Mouse (Mus musculus): ENCODE results near the gene Ucma.

Ucma gene

GRCm38 (mm10) chr2:4975807-4976206 lies at the start of gene Ucma:
Gene Ucma (plus strand): TSS chr2:4976122.
- no peak for DNase-seq

DNA sequence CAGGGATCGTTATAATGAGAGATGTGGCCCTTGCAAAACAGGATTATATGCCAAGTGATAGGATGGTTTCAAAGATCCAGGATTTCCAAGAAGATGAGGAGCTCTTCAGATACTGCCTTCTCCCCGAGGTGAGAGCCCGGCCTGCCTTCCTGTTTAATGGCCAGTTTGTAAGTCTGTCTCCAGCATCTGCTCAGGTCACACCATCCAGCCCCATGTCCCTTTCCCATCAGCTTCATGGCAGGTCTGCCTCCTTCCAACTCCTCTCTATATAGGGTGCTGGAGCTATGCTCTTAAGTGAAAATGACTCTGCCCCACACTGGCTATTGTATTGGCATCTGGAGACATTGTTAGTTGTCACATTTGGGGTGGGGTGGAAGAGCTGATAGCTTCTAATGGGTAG lies 48.5 kb upstream of the Ucma start:
- DNase-seq = no peak

GRCm38 (mm10) chr2:4929230-4929629 lies 46.7 kb upstream of the Ucma start:
- DNase-seq = no peak

DNA sequence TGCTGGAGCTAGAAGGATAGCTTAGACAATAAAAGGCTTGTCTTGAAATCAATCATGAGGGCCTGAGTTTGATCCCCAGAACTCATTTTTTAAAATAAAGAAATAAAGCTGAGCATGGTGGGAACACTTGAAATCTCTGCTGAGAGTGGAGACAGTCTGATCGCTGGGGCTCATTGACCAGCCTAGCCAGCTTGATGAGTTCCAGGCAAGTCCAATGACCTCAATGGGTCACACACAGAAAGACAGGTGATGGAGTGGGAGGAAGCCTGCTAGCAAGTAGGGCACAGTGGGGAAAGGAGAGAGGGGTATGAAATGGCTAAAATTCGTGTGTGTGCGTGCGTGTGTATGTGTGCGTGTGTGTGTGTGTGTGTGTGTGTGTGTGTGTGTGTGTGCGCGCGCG lies 41.4 kb upstream of the Ucma start:
- DNase-seq = no peak

GRCm38 (mm10) chr2:4937931-4938330 lies 38.0 kb upstream of the Ucma start:
- DNase-seq = no peak

DNA sequence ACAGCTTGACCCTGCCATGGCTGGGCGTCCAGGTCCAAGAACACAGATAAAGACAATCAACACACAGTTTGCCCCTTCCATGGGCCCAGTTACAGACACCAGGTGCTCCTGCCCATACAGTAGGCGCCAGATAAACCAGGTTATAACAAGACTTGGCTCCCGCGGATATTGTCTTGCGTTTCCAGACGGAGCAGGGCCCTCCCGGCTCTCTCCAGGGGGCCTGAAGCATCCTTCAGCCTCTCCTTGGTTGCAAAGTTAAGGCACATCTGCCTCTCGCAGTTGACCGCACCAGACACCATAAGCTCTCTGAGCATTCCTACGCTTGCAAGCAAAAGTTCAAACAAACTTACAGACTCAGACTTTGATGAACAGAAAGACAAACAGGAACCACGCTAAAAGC lies 35.1 kb upstream of the Ucma start:
- no peak for DNase-seq

DNA sequence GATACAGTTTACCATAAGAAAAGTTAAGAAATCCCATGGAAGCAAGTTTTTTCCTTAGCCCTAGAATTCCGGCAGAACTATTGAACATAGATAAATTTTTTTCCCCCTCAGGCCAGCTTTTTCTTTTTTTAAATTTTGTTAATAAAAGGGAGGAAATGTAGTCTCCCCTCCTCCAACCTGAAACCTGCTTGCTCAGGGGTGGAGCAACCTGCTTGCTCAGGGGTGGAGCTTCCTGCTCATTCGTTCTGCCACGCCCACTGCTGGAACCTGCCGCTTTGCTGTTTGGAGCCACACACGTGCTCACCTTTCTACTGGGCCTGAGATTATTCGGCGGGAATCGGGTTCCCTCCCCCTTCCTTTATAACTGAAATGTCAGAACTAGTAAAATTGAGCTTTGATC lies 26.2 kb upstream of the Ucma start:
- peak; percentile 5 for DNase-seq

- DNase-seq = no peak
Measured at GRCm38 (mm10) chr2:4950986-4951385, 24.9 kb upstream of the Ucma start.

- no peak for DNase-seq
Measured at GRCm38 (mm10) chr2:4954216-4954760, 21.6 kb upstream of the Ucma start.

GRCm38 (mm10) chr2:4958039-4958438 lies 17.9 kb upstream of the Ucma start:
- DNase-seq = no peak

DNA sequence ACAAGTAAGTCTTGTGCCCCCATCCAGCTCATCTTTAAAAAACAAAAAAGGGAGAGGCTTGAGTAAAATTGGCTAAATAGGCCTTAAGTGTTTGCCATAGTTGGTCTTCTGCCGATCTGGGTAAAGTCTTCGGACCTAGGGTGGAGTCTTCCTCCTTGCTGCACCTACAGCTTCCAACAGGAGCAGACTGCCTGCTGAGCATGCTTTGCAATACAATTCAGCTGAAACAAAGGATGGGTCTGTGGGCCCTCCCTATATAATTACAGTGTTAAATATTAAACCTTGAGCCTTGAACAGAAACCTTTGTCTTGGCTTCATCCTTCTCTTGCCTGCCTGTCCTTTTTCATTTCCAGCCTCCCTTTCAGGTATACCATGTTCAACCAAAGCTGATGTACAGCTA lies 8.1 kb upstream of the Ucma start:
- no peak for DNase-seq

DNA sequence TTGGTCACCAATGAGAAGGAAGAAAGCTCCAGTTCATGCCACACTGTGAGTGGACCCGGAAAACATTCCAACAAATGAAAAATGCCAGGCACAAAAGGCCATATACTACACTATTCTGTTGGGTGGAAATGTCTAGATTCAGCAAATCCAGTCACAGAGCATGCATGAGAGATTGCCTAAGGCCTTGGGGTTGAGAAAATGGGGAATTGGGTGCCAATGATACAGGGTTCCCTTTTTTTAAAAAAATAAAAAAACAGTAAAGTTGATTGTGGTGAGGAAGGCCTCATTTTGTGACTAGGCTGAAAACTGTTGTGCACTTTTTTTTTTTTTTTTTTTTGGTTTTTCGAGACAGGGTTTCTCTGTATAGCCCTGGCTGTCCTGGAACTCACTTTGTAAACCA lies 6.8 kb upstream of the Ucma start:
- DNase-seq = no peak

- no peak for DNase-seq
Measured at GRCm38 (mm10) chr2:4978091-4978490, 2.2 kb downstream of the Ucma start.

GRCm38 (mm10) chr2:4983987-4984386 lies 8.1 kb downstream of the Ucma start:
- DNase-seq = no peak

DNA sequence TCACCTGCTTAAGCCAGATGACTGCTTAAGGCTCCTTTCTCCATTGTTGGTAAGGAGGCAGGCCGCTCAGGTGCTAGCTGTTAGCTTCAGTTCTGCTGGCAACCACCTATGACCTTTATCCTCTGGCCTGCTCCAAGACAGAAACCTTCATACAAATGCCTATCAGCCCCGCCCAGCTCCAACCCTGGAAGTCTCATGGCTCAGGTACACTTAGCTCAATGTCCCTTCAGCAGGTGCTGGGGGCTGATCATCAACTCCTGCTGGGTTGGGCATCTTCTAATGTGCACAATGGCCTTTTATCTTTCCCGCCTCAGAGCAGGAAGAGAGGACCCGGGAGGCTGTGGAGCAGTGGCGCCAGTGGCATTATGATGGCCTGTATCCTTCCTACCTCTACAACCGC lies 9.1 kb downstream of the Ucma start:
- DNase-seq = no peak

GRCm38 (mm10) chr2:4986798-4987197 lies 10.9 kb downstream of the Ucma start:
- DNase-seq = no peak

DNA sequence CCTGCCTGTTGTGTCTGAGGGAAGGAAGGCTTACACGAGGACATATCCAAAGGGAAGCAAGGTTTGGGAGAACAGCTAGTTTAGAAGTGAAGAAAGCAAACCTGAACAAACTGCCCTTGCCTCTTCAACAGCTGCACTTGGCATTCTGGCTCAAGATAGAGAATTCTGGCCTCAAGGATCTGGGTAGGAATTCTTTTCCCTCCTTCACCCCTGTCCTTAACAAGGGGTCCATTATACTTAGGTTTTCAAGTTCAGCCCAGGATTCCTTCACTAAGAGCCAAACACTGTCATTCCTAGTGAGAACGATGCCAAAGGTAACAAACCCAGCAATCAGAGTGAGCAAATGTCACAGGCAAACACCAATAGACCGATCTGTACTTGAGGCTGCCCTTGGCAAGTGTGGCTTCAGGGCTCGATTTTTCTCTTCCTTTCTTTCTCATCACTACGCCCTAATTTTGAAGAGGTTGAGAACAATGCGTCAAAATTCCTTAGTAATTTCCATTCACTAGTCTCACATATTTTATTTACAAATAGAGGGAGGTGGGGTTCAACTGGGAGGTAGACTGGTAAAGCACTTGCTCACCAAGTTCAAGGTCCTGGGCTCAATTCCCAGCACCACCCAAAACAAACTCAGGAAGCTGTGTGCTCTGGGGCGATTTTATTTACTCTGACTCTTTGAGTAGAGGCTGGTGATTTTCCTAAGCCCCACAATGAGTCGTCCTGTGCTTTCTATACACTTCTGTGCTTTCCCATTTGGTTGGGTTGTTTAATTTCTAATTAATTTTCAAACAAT lies 11.7 kb downstream of the Ucma start:
- DNase-seq = peak; percentile 11

- peak; percentile 8 for DNase-seq
Measured at GRCm38 (mm10) chr2:4988826-4989424, 13.0 kb downstream of the Ucma start.

DNA sequence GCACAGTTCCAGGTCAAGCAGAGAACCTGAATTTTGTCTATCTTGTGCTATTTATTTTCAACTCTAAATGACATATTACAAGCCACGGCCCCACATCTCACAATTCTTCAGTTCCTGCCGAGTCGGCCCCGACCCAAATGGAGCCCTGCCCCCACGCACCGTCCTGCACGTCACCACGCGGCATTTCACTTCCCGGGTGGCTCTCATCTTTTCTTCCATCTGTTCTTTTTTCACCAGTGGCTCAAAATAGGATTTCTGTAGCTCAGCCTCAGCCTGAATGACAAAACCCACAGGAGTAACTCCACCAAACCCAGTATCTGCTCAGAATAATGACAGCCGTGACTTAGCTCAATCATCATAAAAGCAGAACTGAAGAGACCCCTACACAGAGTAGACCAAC lies 17.7 kb downstream of the Ucma start:
- no peak for DNase-seq

DNA sequence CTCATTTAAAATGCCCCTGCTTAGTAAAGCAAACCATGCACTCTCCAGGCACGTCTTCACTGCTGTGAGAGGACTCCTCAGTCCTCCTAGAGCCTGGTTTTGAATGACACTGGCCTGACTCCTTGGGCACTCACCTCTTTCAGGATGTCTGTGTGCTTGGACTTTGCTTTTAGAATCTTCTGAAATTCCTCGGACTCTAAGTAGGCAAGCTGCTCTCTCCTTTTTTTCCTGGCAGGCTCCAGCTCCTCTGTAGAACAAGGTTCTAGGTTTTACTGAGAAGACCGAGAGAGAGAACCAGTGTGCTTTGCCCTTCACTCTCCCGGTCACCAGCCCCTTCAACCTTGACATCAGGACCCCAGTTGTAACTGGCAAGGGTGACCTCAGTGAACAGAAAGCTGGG lies 18.5 kb downstream of the Ucma start:
- no peak for DNase-seq

- DNase-seq = no peak
Measured at GRCm38 (mm10) chr2:4995646-4996045, 19.7 kb downstream of the Ucma start.

DNA sequence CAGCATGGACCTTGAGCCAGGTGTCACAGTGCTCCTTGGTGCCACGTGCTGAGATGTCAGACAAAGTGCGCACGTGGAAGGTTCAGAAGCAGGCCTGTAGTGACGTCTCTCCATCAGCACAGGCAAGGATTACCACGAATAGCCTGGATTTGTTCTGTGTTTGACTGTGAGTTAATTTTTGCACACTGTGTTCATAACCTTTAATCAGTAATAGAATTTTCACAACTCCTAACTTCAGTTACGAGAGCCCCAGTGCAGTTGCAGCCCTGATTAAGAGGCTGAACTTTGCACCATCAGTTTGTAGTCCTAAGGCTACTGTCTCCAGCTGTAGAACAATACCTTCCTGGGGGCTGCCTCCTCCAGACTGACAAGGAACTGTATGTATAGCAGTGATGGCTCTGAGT lies 20.5 kb downstream of the Ucma start:
- DNase-seq = no peak

DNA sequence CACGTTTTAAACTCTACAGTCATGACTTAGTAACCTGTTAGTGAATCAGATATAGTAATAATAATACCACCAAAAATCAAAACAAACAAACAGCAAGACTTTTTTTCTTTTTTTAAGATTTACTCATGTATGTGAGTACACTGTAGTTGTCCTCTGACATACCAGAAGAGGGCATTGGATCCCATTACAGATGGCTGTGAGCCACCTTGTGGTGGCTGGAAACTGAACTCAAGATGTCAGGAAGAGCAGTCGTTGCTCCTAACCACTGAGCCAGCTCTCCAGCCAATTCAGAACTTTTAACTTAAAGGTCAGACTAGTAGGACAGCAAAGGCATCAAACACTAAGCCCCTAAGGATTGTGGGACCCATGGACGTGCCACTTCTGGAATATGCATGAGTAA lies 23.0 kb downstream of the Ucma start:
- DNase-seq = peak; percentile 22

DNA sequence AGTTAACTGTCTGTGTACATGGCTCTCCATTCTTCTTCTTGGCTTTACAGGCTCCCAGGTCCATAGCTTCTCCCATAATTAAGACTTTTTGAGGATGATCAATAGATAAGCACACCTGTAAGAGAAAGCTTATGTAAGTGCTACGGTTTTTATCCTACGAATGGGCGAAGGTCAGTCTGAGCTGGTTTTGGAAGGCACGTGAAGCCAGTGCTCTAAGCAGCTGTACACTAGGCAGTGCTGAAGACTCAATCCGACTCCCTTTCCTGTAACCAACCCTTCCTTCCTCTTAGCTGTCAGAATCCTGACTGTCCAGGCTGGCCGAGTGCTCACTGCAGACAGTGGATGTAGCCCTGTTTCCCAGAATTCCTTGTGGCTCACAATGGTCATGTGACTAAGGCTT lies 25.3 kb downstream of the Ucma start:
- DNase-seq = no peak

DNA sequence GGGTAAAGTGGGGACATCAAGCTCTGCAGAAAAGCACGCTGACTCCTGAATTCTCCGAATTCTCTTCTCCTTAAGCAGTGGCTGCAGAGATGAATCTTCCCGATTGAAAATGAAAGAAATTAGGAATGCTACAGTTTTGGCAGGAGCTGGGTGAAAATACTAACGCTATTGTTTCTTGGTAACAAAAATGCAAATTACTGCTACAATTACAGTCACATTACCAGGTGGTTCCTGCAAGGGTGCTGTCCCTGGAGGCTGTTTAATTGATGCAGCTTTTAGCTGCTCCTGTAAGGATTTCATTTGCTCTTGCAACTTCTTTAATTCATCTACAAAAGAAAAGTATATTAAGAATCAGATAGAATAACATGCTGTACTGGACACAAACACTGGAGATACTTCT lies 31.2 kb downstream of the Ucma start:
- DNase-seq = no peak
